Mouse (Mus musculus) cerebellum, adult 9-10 months (tissue): ENCODE data around the gene Ube2m.
A peak's percentile ranks its signal among the peaks of the same experiment; 100 is the strongest.

Experiments
- DNase-seq: peaks from one replicate; pipeline ENCODE4 v3.0.0; 2022

The Ube2m gene

DNA sequence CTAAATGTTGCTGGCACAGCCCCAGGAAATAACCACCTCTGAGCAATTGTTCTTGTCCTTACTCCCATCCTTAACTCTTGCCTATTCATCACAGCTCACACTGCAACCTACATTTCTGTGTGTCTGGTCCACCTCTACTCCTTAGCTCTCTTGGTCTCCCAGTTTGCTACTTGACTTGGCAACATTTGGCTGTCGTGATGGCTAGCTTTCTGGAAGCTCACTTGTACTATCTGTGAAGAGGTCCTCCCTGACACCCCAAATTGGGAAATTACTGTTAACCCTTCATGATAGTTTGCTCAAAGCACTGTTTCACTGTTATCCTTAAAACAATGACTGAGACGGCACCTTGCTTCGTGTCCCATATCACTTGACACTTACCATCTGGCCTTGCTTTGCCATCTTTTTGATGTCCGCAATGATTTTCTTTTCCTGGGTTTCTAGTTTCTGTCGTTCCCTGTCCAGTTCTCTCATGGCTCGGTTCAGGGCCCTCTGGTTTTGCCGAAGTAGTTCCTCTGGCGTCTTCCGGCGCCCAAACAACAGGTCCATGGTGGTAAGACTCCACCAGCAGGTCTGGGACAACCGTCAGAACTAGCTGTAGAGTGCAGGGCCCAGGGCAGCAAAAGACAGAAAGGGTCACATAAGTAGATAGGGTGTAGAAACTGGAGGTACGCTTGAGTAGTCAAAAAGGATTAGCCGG lies 4.5 kb downstream of the Ube2m start:
- no peak for DNase-seq

DNA sequence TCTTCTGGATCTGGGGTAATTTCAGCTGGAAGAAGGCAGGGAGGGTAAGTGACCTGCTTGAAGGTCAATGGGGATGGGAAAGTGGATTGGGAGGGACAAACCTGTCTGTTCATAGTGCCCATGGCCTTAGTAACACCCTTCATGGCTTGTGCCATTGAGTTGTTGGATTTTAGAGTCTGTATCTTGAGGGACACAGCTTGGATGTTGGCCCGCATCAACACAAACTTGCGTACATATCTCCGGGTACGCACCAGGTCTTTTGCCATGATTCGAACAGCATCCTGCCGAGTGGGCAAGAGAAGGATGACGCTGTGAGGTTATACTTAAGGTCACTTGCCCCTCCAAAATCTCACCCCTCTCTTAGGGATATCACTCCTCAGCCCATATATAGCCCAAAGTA lies 5.5 kb downstream of the Ube2m start:
- no peak for DNase-seq

GRCm38 (mm10) chr7:13031983-13032382 lies 6.1 kb downstream of the Ube2m start:
- no peak for DNase-seq

DNA sequence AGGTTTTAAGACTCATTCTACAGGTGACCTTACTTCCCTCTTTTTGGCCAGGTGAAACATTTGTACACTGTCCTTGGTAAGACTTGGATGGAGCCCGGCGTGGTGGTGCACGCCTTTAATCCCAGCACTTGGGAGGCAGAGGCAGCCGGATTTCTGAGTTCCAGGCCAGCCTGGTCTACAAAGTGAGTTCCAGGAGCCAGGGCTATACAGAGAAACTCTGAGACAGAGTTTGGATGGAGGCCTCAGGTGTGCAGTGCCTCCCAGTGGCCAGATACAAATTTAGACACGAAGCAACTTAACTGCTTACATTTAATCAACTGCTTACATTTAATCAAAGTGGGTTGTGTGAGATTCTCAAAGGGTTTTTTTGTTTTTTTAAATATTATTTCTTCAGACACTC lies 7.0 kb downstream of the Ube2m start:
- no peak for DNase-seq

DNA sequence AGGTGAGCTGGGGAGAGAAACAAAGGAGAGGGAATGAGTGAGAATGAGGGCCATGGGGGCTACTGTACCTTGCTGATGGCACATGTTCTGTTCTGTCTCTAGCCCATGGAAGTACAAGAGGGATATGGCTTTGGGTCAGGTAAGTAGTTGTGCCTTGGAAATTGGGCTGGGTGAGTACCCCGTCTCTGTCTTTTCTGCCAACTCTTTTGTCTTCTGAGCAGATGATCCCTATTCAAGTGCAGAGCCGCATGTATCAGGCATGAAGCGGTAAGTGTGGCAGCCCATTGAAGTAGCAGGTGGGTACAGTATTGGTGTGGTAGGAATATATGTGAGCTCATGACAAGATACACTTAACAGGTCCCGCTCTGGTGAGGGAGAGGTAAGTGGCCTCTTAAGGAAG lies 9.1 kb downstream of the Ube2m start:
- no peak for DNase-seq

DNA sequence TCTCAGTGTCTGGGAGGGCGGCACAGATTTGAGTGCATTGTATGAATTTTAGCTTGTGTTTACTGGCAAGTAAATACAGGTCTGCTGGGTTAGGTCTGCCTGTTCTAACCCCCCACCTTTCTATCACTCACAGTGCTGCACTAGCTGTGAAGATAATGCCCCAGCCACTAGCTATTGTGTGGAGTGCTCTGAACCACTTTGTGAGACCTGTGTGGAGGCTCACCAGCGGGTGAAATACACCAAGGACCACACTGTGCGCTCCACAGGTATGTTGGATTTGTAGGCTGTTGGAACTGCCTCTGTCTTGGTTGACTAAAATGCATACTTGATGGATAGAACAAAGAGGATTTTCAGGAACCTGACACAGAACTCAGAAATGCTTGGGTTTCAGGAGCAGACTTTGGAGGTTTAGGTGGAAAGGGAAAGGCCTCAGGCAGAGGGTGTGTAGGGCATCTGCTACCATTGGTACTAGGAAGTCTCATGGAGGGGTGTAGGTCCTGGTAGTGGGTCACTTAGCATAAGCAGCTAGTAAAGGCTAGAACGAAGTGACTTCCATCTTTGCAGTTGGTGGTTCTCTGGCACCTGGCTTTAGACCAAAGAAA lies 12.5 kb downstream of the Ube2m start:
- DNase-seq = peak; percentile 58

DNA sequence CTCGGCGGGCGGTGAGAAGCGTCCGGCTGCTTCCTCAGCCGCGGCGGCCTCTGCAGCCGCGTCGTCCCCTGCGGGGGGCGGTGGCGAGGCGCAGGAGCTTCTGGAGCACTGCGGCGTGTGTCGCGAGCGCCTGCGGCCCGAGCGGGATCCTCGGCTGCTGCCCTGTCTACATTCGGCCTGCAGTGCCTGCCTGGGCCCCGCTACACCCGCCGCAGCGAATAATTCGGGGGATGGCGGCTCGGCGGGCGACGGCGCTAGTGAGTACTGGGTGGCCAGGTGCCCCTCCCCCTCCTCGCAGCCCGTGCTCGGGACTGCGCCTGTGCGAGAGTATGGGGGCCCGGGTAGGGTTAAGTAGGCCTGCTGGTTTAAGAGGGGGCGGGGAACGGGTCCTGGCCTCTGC lies 13.3 kb downstream of the Ube2m start:
- peak; percentile 88 for DNase-seq

- peak; percentile 95 for DNase-seq
These were observed 13.9 kb downstream of the Ube2m start for GRCm38 (mm10) chr7:13023928-13024731.

DNA sequence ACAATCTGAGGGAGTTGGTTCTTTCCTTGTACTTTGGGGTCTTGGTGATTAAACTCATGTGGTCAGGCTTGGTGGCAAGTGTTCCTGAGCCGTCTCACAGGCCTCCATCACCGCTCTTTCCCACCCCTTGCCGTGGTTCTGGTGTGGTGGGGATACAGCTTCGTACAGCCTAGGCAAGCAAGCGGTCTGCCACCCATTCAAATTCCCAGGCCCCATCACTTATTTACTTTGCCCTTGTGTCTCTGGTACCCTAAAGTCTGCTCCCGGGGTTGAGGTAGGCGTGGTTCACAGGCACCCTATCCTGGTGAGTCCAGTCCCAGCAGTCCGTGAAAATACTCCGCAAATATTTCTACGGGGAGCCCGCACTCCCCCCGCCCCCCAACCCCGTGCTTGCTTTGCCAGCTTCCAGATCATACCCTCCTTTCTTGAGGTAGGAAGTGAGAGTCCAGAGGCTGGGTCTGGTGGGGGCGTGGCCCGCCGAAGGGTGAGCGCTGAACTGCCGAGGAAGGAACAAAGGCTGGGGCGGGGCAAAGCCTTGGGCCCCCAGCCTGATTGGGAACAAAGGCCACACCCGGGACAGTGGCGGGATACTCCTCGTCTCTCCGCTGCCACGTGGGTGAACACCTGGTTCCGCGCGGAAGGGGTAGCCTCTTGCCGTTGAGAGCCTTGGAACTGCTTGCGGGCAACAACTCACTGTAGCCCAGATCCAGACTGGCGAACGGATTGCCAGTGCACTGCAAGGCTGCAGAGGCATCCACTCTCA lies 15.1 kb downstream of the Ube2m start:
- DNase-seq = peak; percentile 69

- no peak for DNase-seq
These were observed 22.9 kb downstream of the Ube2m start for GRCm38 (mm10) chr7:13015217-13015616.

- DNase-seq = no peak
These were observed 23.7 kb downstream of the Ube2m start for GRCm38 (mm10) chr7:13014275-13014839.

GRCm38 (mm10) chr7:13013671-13014070 lies 24.4 kb downstream of the Ube2m start:
- no peak for DNase-seq

- peak; percentile 53 for DNase-seq
These were observed 27.8 kb downstream of the Ube2m start, which contains the start of gene Zbtb45 for GRCm38 (mm10) chr7:13010005-13010908. TSS of gene Zbtb45 (minus strand) at chr7:13010034.

DNA sequence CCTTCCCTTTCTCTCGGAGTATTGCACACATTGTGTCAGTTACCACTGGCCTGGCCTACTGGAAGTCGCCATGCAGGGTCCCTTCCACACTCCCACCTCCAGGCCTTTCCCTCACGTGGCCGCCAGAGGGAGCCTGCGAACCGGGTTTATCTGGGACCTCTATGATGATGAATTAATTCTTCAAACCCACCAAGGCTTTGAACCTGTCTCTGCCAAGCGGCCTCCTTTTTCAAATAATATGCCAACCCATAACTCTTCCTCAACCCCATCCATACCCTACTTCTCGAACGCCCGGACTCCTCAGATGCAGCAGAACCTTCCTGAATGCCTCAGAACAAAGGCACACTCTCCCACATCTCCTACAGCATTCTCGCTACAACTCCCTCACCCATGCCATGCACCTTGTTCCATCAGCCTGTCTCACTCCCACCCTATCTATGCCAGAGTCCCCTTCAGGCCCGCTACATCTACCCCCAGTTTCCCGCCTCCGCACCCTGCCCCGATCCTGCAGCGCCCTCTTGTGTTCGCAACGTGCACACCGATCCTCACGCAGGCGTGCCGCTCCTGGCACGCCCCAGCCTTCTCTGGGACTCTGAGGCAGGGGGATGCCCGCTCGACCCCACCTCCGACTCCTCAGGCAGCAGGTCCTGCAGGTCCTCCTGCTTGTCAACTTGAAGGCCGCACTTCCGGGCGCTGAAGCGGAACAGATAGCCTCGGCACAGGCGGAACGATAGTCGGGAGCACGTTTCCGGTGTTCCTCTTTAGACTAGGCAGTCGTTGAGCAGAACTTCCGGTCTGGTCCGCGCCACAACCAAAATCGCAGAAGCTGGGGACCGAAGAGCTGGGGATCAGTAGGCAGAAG lies 28.7 kb downstream of the Ube2m start:
- DNase-seq = peak; percentile 96

GRCm38 (mm10) chr7:13007341-13008092 lies 30.6 kb downstream of the Ube2m start:
- DNase-seq = no peak

DNA sequence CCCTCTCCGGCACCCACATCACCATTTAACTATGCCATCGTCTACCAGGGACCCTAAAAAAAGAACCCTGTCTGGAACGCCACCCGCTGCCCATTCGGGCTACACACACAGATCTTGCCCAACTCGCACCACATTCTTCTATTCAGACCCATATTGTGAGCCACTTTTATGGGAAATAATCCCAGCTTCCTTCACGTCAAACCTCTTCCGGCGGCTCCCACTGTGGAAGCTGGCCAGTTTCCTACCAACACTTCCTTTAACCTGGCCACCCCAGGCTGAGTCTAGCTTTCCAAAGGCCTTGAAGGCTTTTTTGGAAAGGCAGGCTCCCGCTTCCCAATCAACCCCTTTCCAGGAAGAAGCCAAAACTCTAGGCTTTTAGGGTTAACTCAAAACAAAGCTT lies 31.5 kb downstream of the Ube2m start:
- no peak for DNase-seq

GRCm38 (mm10) chr7:13006011-13006410 lies 32.1 kb downstream of the Ube2m start:
- no peak for DNase-seq

GRCm38 (mm10) chr7:13003380-13003779 lies 34.7 kb downstream of the Ube2m start:
- no peak for DNase-seq

- DNase-seq = no peak
These were observed 36.5 kb downstream of the Ube2m start for GRCm38 (mm10) chr7:13001584-13001983.

GRCm38 (mm10) chr7:12998851-12999250 lies 39.2 kb downstream of the Ube2m start, which contains the start of gene Trim28:
TSS of gene Trim28 (plus strand) at chr7:12999114.
- DNase-seq = no peak
